Mouse (Mus musculus): ENCODE data around the gene Hspa5. TPM values are rescaled to one million over a fixed set of nuclear protein-coding genes. Genes with fewer than 3 reads are reported as not detected.
"Not testable (repeated sequence)": the region's sequence is repeated elsewhere in the genome, so short reads cannot be mapped to it uniquely, and the experiment has no call there.

Gene Hspa5
- polyA plus RNA-seq, 1 experiment = 328 TPM

- H3K27ac ChIP-seq (ENCODE audit: insufficient read depth, low read depth, low read length) = no peak overlapping the region
- TF ChIP-seq CTCF (IDR thresholded peaks at IDR 0.05; ENCODE audit: low read depth, low read length) (no peak), POLR2A (IDR thresholded peaks at IDR 0.05; ENCODE audit: borderline replicate concordance, low read depth, low read length) (no peak)
- peaks cover 12% of the 10 kb centered on the region for H3K4me1 ChIP-seq (ENCODE audit: control insufficient read depth, insufficient read depth, low read length)
- H3K4me3 ChIP-seq (ENCODE audit: insufficient read depth, low read length) = peak overlapping the region; percentile 47
Observed at GRCm38 (mm10) chr2:34770049-34770448, 1.7 kb upstream of the Hspa5 start.

- Histone ChIP-seq H3K4me3 (ENCODE audit: insufficient read depth, low read length) (peak overlapping the region; percentile 87), H3K27ac (ENCODE audit: insufficient read depth, low read depth, low read length) (peak overlapping the region; percentile 76), H3K4me1 (ENCODE audit: control insufficient read depth, insufficient read depth, low read length) (peaks cover 14% of the 10 kb centered on the region)
- TF ChIP-seq POLR2A (IDR thresholded peaks at IDR 0.05; ENCODE audit: borderline replicate concordance, low read depth, low read length) = no peak
- no peak for TF ChIP-seq CTCF (IDR thresholded peaks at IDR 0.05; ENCODE audit: low read depth, low read length)
Observed at GRCm38 (mm10) chr2:34770951-34771350, 819 bp upstream of the Hspa5 start.

GRCm38 (mm10) chr2:34772252-34773235 is 774 bp downstream of the Hspa5 start:
- peaks cover 22% of the 10 kb centered on the region for H3K4me1 ChIP-seq (ENCODE audit: control insufficient read depth, insufficient read depth, low read length)
- TF ChIP-seq CTCF (IDR thresholded peaks at IDR 0.05; ENCODE audit: low read depth, low read length) (no peak), POLR2A (IDR thresholded peaks at IDR 0.05; ENCODE audit: borderline replicate concordance, low read depth, low read length) (no peak)
- peak overlapping the region; percentile 78 for H3K27ac ChIP-seq (ENCODE audit: insufficient read depth, low read depth, low read length)
- H3K4me3 ChIP-seq (ENCODE audit: insufficient read depth, low read length) = peak overlapping the region; percentile 95

- peak overlapping the region; percentile 95 for H3K4me3 ChIP-seq (ENCODE audit: insufficient read depth, low read length)
- no peak overlapping the region for H3K27ac ChIP-seq (ENCODE audit: insufficient read depth, low read depth, low read length)
- peaks cover 22% of the 10 kb centered on the region for H3K4me1 ChIP-seq (ENCODE audit: control insufficient read depth, insufficient read depth, low read length)
Observed at GRCm38 (mm10) chr2:34773673-34774072, 1.9 kb downstream of the Hspa5 start.

GRCm38 (mm10) chr2:34774493-34774892 is 2.7 kb downstream of the Hspa5 start:
- Histone ChIP-seq H3K27ac (ENCODE audit: insufficient read depth, low read depth, low read length) (no peak overlapping the region), H3K4me1 (ENCODE audit: control insufficient read depth, insufficient read depth, low read length) (peaks cover 22% of the 10 kb centered on the region), H3K4me3 (ENCODE audit: insufficient read depth, low read length) (peak overlapping the region; percentile 95)
- TF ChIP-seq CTCF (IDR thresholded peaks at IDR 0.05; ENCODE audit: low read depth, low read length) (no peak), POLR2A (IDR thresholded peaks at IDR 0.05; ENCODE audit: borderline replicate concordance, low read depth, low read length) (no peak)

More at GRCm38 (mm10) chr2:34773673-34774072, 1.9 kb downstream of the Hspa5 start:
- TF ChIP-seq CTCF (IDR thresholded peaks at IDR 0.05; ENCODE audit: low read depth, low read length) (no peak), POLR2A (IDR thresholded peaks at IDR 0.05; ENCODE audit: borderline replicate concordance, low read depth, low read length) (no peak)

- Histone ChIP-seq H3K4me3 (ENCODE audit: insufficient read depth, low read length) (no peak overlapping the region), H3K4me1 (ENCODE audit: control insufficient read depth, insufficient read depth, low read length) (peaks cover 15% of the 10 kb centered on the region), H3K27ac (ENCODE audit: insufficient read depth, low read depth, low read length) (no peak overlapping the region)
- TF ChIP-seq CTCF (IDR thresholded peaks at IDR 0.05; ENCODE audit: low read depth, low read length) (no peak), POLR2A (IDR thresholded peaks at IDR 0.05; ENCODE audit: borderline replicate concordance, low read depth, low read length) (no peak)
Observed at GRCm38 (mm10) chr2:34777237-34777868, 5.6 kb downstream of the Hspa5 start.

- Histone ChIP-seq H3K4me3 (ENCODE audit: insufficient read depth, low read length) (no peak overlapping the region), H3K4me1 (ENCODE audit: control insufficient read depth, insufficient read depth, low read length) (no peaks in the 10 kb centered on the region), H3K27ac (ENCODE audit: insufficient read depth, low read depth, low read length) (no peak overlapping the region)
- TF ChIP-seq CTCF (IDR thresholded peaks at IDR 0.05; ENCODE audit: low read depth, low read length) (no peak), POLR2A (IDR thresholded peaks at IDR 0.05; ENCODE audit: borderline replicate concordance, low read depth, low read length) (no peak)
Observed at GRCm38 (mm10) chr2:34783064-34784020, 11.6 kb downstream of the Hspa5 start.

GRCm38 (mm10) chr2:34784085-34784484 is 12.3 kb downstream of the Hspa5 start:
- no peak overlapping the region for H3K4me3 ChIP-seq (ENCODE audit: insufficient read depth, low read length)
- H3K4me1 ChIP-seq (ENCODE audit: control insufficient read depth, insufficient read depth, low read length) = no peaks in the 10 kb centered on the region
- no peak overlapping the region for H3K27ac ChIP-seq (ENCODE audit: insufficient read depth, low read depth, low read length)
- no peak for TF ChIP-seq POLR2A (IDR thresholded peaks at IDR 0.05; ENCODE audit: borderline replicate concordance, low read depth, low read length)
- peak; percentile 62 for TF ChIP-seq CTCF (IDR thresholded peaks at IDR 0.05; ENCODE audit: low read depth, low read length)

- H3K4me3 ChIP-seq (ENCODE audit: insufficient read depth, low read length) = no peak overlapping the region
- no peaks in the 10 kb centered on the region for H3K4me1 ChIP-seq (ENCODE audit: control insufficient read depth, insufficient read depth, low read length)
- TF ChIP-seq CTCF (IDR thresholded peaks at IDR 0.05; ENCODE audit: low read depth, low read length) = no peak
- TF ChIP-seq POLR2A (IDR thresholded peaks at IDR 0.05; ENCODE audit: borderline replicate concordance, low read depth, low read length) = no peak
- H3K27ac ChIP-seq (ENCODE audit: insufficient read depth, low read depth, low read length) = no peak overlapping the region
Observed at GRCm38 (mm10) chr2:34790282-34790681, 18.5 kb downstream of the Hspa5 start.

- not testable (repeated sequence) for H3K27ac ChIP-seq (ENCODE audit: insufficient read depth, low read depth, low read length); H3K4me3 ChIP-seq (ENCODE audit: insufficient read depth, low read length); H3K4me1 ChIP-seq (ENCODE audit: control insufficient read depth, insufficient read depth, low read length)
Observed at GRCm38 (mm10) chr2:34792543-34792942, 20.8 kb downstream of the Hspa5 start.
